Mouse (Mus musculus) kidney, adult 2 months (tissue): Measurements from ENCODE around the gene Nfkbia.

ENCODE experiments used
- CTCF ChIP-seq: fragments of 200-500 bp; conservative IDR thresholded peaks from 2 replicates; pipeline ENCODE4 v1.5.1; 2011; ENCODE audit warnings: low read depth, mild to moderate bottlenecking, control low read depth, low read length, moderate library complexity, mixed read lengths; ENCODE audit not compliant: insufficient read depth, insufficient read length
- POLR2A ChIP-seq: fragments of 200-500 bp; IDR thresholded peaks from one replicate; pipeline ENCODE4 v1.6.1; 2011; ENCODE audit warnings: low read depth, low read length, control low read depth

DNA sequence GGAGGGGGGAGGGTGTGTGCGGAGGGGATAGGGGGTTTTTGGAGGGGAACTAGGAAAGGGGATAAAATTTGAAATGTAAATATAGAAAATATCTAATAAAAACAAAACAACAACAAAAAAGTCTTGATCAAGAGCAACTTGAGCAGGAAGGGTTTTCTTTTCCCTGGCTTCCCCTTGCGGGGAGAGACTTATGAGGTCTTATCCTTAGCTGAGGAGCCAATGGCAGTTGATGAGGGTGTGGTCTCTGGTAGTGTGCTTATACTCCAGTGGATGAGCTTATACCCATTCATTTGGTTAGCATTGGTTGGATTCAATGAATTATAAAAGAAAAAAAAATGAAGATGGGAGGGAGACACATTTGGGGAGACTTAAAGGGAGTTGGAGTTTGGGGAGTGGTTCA, 43.4 kb downstream of the Nfkbia start:
- TF ChIP-seq CTCF = no peak
- no peak for TF ChIP-seq POLR2A
